16 mouse cellular contexts compared by ENCODE assay signal in genomic region chr4:150894718-150895501, GRCm38 (mm10). TPM values are rescaled to one million over a fixed set of nuclear protein-coding genes. Genes with fewer than 3 reads are reported as not detected.
DNase-seq lines count a peak whose midpoint lies in the region; ATAC-seq and TF ChIP-seq lines count a peak whose summit lies in the region.
"Had no signal": no experiment of that assay in that cellular context is flagged by ENCODE, and none has a peak within 500 bp of the region (broad histone marks: within the 10 kb centered on the region; RNA-seq: fewer than 3 reads in every experiment).

No protein-coding gene starts in this region.

- intact Hi-C loops in left cerebral cortex, postnatal 36 days (cut with DNase I) = loop anchor here (5.0 kb wide), 1 partner anchor 43 kb away; the partner anchor contains the start of gene Errfi1

- ATAC-seq in hindbrain, embryonic 13.5 days (ENCODE audit: low FRiP score) = no peak
- ATAC-seq: Patski had no signal

- in situ Hi-C loops in ES-E14 (cut with MboI; ENCODE audit: low sequenced_read_pairs in 2 of 2, unreplicated experiment in 2 of 2) = loop anchor here in 1 of 2 experiments (25.0 kb wide), 1 partner anchor 233 kb away; the partner anchor contains the start of gene Slc45a1

- peaks cover 2% of the 10 kb centered on the region for H3K36me3 ChIP-seq in kidney, adult 2 months (ENCODE audit: control insufficient read depth, insufficient read depth, low read length)
- peaks cover 32% of the 10 kb centered on the region for H3K36me3 ChIP-seq in ES-E14 (ENCODE audit: control insufficient read depth, insufficient read depth, low read length, poor library complexity, severe bottlenecking)
- peaks cover 40% of the 10 kb centered on the region for H3K36me3 ChIP-seq in hindbrain, embryonic 13.5 days

- H3K27ac ChIP-seq in kidney, adult 2 months (ENCODE audit: insufficient read depth, low read depth, low read length) = no peak overlapping the region
- 0 out of 2 replicates have a peak overlapping the region, but pooled peaks have one; percentile 14 for H3K27ac ChIP-seq in ES-E14 (ENCODE audit: insufficient read depth, low read depth, low read length, poor library complexity, severe bottlenecking)
- H3K27ac ChIP-seq in hindbrain, embryonic 13.5 days = no peak overlapping the region
- H3K27ac ChIP-seq: embryonic facial prominence, embryonic 12.5 days; forebrain, embryonic 10.5 days; liver, embryonic 14.5 days had no signal

- peaks cover 19% of the 10 kb centered on the region; the same call in 1 of the 2 replicates for H3K4me1 ChIP-seq in kidney, adult 2 months (ENCODE audit: control insufficient read depth, insufficient read depth, low read length)
- peaks cover 1 to 54% of the 10 kb centered on the region in 2 experiments; a peak in 2 of 4 replicates for H3K4me1 ChIP-seq in ES-E14 (ENCODE audit: control insufficient read depth in 2 of 2, insufficient read depth in 2 of 2, low read length in 2 of 2, poor library complexity in 1 of 2)
- peaks cover 11% of the 10 kb centered on the region for H3K4me1 ChIP-seq in hindbrain, embryonic 13.5 days (replicated peaks)

- TF ChIP-seq CTCF in kidney, adult 2 months (conservative IDR thresholded peaks at IDR 0.05; ENCODE audit: insufficient read depth, insufficient read length, low read depth, low read length) = no peak

- no peak for TF ChIP-seq POLR2A in kidney, adult 2 months (IDR thresholded peaks at IDR 0.05; ENCODE audit: low read depth, low read length)

- H3K9me3 ChIP-seq in ES-E14 (ENCODE audit: control insufficient read depth, insufficient read depth, low read depth, low read length) = no peaks in the 10 kb centered on the region
- H3K9me3 ChIP-seq in hindbrain, embryonic 13.5 days = no peaks in the 10 kb centered on the region
- H3K9me3 ChIP-seq: embryonic facial prominence, embryonic 12.5 days; forebrain, embryonic 10.5 days had no signal

- DNase-seq in kidney, adult 2 months = peak; percentile 70
- no peak for DNase-seq in kidney, adult 8-10 months
- peak; percentile 63 for DNase-seq in CD4-positive helper T cell, adult 2 months (ENCODE audit: low read depth, low spot score)
- DNase-seq in ES-E14 (ENCODE audit: low read depth, low spot score) = no peak
- DNase-seq in kidney, postnatal 10 days = peak; percentile 24
- DNase-seq in spleen, adult 18-20 months = no peak
- DNase-seq in left cerebral cortex, postnatal 36 days (ENCODE audit: low spot score in 2 of 2) = no peak
- DNase-seq: cerebellum, adult 11 months; heart, postnatal 4 days; layer of hippocampus, adult 9-11 months; lung, postnatal 14 days had no signal

- H3K4me3 ChIP-seq in kidney, adult 2 months (ENCODE audit: insufficient read depth, low read depth, low read length) = no peak overlapping the region
- H3K4me3 ChIP-seq in ES-E14 (ENCODE audit: insufficient read depth in 1 of 2, low read depth in 1 of 2, low read length in 2 of 2, poor library complexity in 1 of 2, severe bottlenecking in 1 of 2) = no peak overlapping the region
- H3K4me3 ChIP-seq in hindbrain, embryonic 13.5 days = no peak overlapping the region
- H3K4me3 ChIP-seq: embryonic facial prominence, embryonic 12.5 days; forebrain, embryonic 10.5 days had no signal

- H3K4me2 ChIP-seq in hindbrain, embryonic 13.5 days = no peak overlapping the region
- H3K4me2 ChIP-seq: embryonic facial prominence, embryonic 12.5 days had no signal

- WGBS in kidney, adult 2 months = 52% methylated on average over 8 of the region's 8 CpGs
- WGBS in hindbrain, embryonic 13.5 days = 76% methylated on average over 8 of the region's 8 CpGs

- no peak overlapping the region for H3K9ac ChIP-seq in ES-E14 (ENCODE audit: insufficient read depth, low read depth, low read length, poor library complexity, severe bottlenecking)
- H3K9ac ChIP-seq in hindbrain, embryonic 13.5 days = no peak overlapping the region
- H3K9ac ChIP-seq: embryonic facial prominence, embryonic 12.5 days; liver, embryonic 14.5 days had no signal

- H3K27me3 ChIP-seq in kidney, adult 2 months (replicated peaks; ENCODE audit: control insufficient read depth, insufficient read depth, low read length) = no peaks in the 10 kb centered on the region
- no peaks in the 10 kb centered on the region for H3K27me3 ChIP-seq in hindbrain, embryonic 13.5 days
- H3K27me3 ChIP-seq: embryonic facial prominence, embryonic 12.5 days; Patski had no signal

TF ChIP-seq in ES-E14, 5 proteins besides CTCF, POLR2A, EP300 and RAD21:
- TF ChIP-seq ZC3H11A (IDR thresholded peaks at IDR 0.05; ENCODE audit: borderline replicate concordance, low read depth, low read length) = no peak
- TF ChIP-seq ZNF384 (IDR thresholded peaks at IDR 0.05; ENCODE audit: low read depth, low read length) = 0 out of 2 replicates have a peak, but pooled peaks have one; percentile 16
- no peak for TF ChIP-seq HCFC1 (IDR thresholded peaks at IDR 0.05; ENCODE audit: borderline replicate concordance, insufficient read depth, low read length)
- no peak for TF ChIP-seq MAFK (IDR thresholded peaks at IDR 0.05; ENCODE audit: insufficient read depth, low read depth, low read length)

RNA-seq across cellular contexts. Expression of gene Park7, which starts 19.3 kb away (rescaled TPM):
- polyA plus RNA-seq in kidney, adult 2 months (2012; rRNA removed) = 314 and 444 TPM in 2 replicates
- 308 and 393 TPM in 2 replicates for total RNA-seq in ES-E14 (2012; rRNA removed)
- 359 and 380 TPM in 2 replicates for polyA plus RNA-seq in hindbrain, embryonic 13.5 days (2015; fragmentation: Nextera tagmentation; extraction: Ambion mirVana)
- total RNA-seq in left cerebral cortex, postnatal 36 days (2021) = 100 to 1,000 TPM; 184 to 211 TPM

RNA-seq across cellular contexts. Expression of gene Tnfrsf9, which starts 19.5 kb away (rescaled TPM):
- 0.14 and 0.86 TPM in 2 replicates for polyA plus RNA-seq in kidney, adult 2 months (2012; rRNA removed)
- 0.27 and 0.42 TPM in 2 replicates for total RNA-seq in ES-E14 (2012; rRNA removed)
- 0.22 and 0.38 TPM in 2 replicates for polyA plus RNA-seq in hindbrain, embryonic 13.5 days (2015; fragmentation: Nextera tagmentation; extraction: Ambion mirVana)
- total RNA-seq in left cerebral cortex, postnatal 36 days (2021) = under 1 TPM; 0.37 to 0.59 TPM

RNA-seq across cellular contexts. Expression of gene Errfi1, which starts 41.2 kb away (rescaled TPM):
- 230 TPM in 2 replicates for polyA plus RNA-seq in kidney, adult 2 months (2012; rRNA removed)
- 22.8 and 38.0 TPM in 2 replicates for total RNA-seq in ES-E14 (2012; rRNA removed)
- 29.0 and 29.5 TPM in 2 replicates for polyA plus RNA-seq in hindbrain, embryonic 13.5 days (2015; fragmentation: Nextera tagmentation; extraction: Ambion mirVana)
- 10 to 100 TPM; 27.4 TPM for total RNA-seq in left cerebral cortex, postnatal 36 days (2021)

Comparison
In these comparisons a context has a peak if more than half of its experiments do, and no peak if none do; other contexts are left out.
1. DNase-seq: peak in kidney, adult 2 months (single experiment), CD4-positive helper T cell, adult 2 months (single experiment) and kidney, postnatal 10 days (single experiment); none in kidney, adult 8-10 months (0 of 2), ES-E14 (single experiment), spleen, adult 18-20 months (0 of 2) and left cerebral cortex, postnatal 36 days (0 of 2).